Mouse (Mus musculus): ENCODE data around the gene A930017K11Rik. TPM values are rescaled to one million over a fixed set of nuclear protein-coding genes. Genes with fewer than 3 reads are reported as not detected.

Gene A930017K11Rik
- polyA plus RNA-seq (2015; fragmentation: Nextera tagmentation; extraction: Ambion mirVana), result 0.21 and 0.22 TPM in 2 replicates

GRCm38 (mm10) chr17:25951803-25952623 is at the start of gene A930017K11Rik:
Gene A930017K11Rik, minus strand, starts transcription at chr17:25952565.
- no peak within 1 kb of the TSS for H3K27ac ChIP-seq (ENCODE audit: low read length)
- peak; percentile 61 for ATAC-seq
- H3K4me2 ChIP-seq (ENCODE audit: low read depth, low read length), result peak within 1 kb of the TSS; percentile 86
- no peaks in the 10 kb centered on the region for H3K36me3 ChIP-seq (ENCODE audit: control insufficient read depth, insufficient read depth, low read length)
- H3K4me1 ChIP-seq (ENCODE audit: control insufficient read depth, insufficient read depth, low read length), result peaks cover 5% of the 10 kb centered on the region; the same call in 1 of the 2 replicates
- peak within 1 kb of the TSS; percentile 51 for H3K4me3 ChIP-seq (ENCODE audit: low read length)
- 1% methylated on average over 58 of the region's 58 CpGs for WGBS
- H3K9ac ChIP-seq (ENCODE audit: low read depth, low read length), result peak within 1 kb of the TSS; percentile 55
- H3K27me3 ChIP-seq (replicated peaks; ENCODE audit: control insufficient read depth, insufficient read depth, low read length), result peaks cover 38% of the 10 kb centered on the region
- H3K9me3 ChIP-seq (ENCODE audit: control insufficient read depth, low read length), result no peaks in the 10 kb centered on the region

GRCm38 (mm10) chr17:25998425-25998824 is 46.1 kb upstream of the A930017K11Rik start:
- WGBS, result 86% methylated on average over 11 of the region's 11 CpGs
- Histone ChIP-seq H3K4me3 (ENCODE audit: low read length) (no peak overlapping the region), H3K9me3 (ENCODE audit: control insufficient read depth, low read length) (no peaks in the 10 kb centered on the region), H3K27me3 (replicated peaks; ENCODE audit: control insufficient read depth, insufficient read depth, low read length) (no peaks in the 10 kb centered on the region), H3K4me1 (ENCODE audit: control insufficient read depth, insufficient read depth, low read length) (no peaks in the 10 kb centered on the region), H3K27ac (ENCODE audit: low read length) (no peak overlapping the region), H3K36me3 (ENCODE audit: control insufficient read depth, insufficient read depth, low read length) (no peaks in the 10 kb centered on the region), H3K9ac (ENCODE audit: low read depth, low read length) (no peak overlapping the region), H3K4me2 (ENCODE audit: low read depth, low read length) (no peak overlapping the region)
- 0 out of 2 replicates have a peak, but pooled peaks have one; percentile 12 for ATAC-seq

GRCm38 (mm10) chr17:25993489-25993888 is 41.1 kb upstream of the A930017K11Rik start:
- ATAC-seq, result no peak

GRCm38 (mm10) chr17:25992274-25992673 is 39.9 kb upstream of the A930017K11Rik start:
- Histone ChIP-seq H3K27me3 (replicated peaks; ENCODE audit: control insufficient read depth, insufficient read depth, low read length) (no peaks in the 10 kb centered on the region), H3K9me3 (ENCODE audit: control insufficient read depth, low read length) (no peaks in the 10 kb centered on the region), H3K4me3 (ENCODE audit: low read length) (no peak overlapping the region), H3K27ac (ENCODE audit: low read length) (no peak overlapping the region), H3K4me2 (ENCODE audit: low read depth, low read length) (no peak overlapping the region), H3K36me3 (ENCODE audit: control insufficient read depth, insufficient read depth, low read length) (0 out of 2 replicates have a peak, but pooled peaks cover 6% of the 10 kb centered on the region), H3K4me1 (ENCODE audit: control insufficient read depth, insufficient read depth, low read length) (peaks cover 8% of the 10 kb centered on the region; the same call in 1 of the 2 replicates), H3K9ac (ENCODE audit: low read depth, low read length) (no peak overlapping the region)
- 93% methylated on average over 4 of the region's 4 CpGs for WGBS
- no peak for ATAC-seq

More at GRCm38 (mm10) chr17:25993489-25993888, 41.1 kb upstream of the A930017K11Rik start:
- Histone ChIP-seq H3K9ac (ENCODE audit: low read depth, low read length) (no peak overlapping the region), H3K9me3 (ENCODE audit: control insufficient read depth, low read length) (no peaks in the 10 kb centered on the region), H3K36me3 (ENCODE audit: control insufficient read depth, insufficient read depth, low read length) (0 out of 2 replicates have a peak, but pooled peaks cover 6% of the 10 kb centered on the region), H3K4me2 (ENCODE audit: low read depth, low read length) (no peak overlapping the region), H3K4me3 (ENCODE audit: low read length) (no peak overlapping the region), H3K27ac (ENCODE audit: low read length) (no peak overlapping the region), H3K27me3 (replicated peaks; ENCODE audit: control insufficient read depth, insufficient read depth, low read length) (no peaks in the 10 kb centered on the region), H3K4me1 (ENCODE audit: control insufficient read depth, insufficient read depth, low read length) (peaks cover 8% of the 10 kb centered on the region; the same call in 1 of the 2 replicates)
- 86% methylated on average over 3 of the region's 3 CpGs for WGBS

GRCm38 (mm10) chr17:25990331-25990730 is 38.0 kb upstream of the A930017K11Rik start:
- H3K9me3 ChIP-seq (ENCODE audit: control insufficient read depth, low read length), result no peaks in the 10 kb centered on the region
- H3K4me1 ChIP-seq (ENCODE audit: control insufficient read depth, insufficient read depth, low read length), result peaks cover 8% of the 10 kb centered on the region; the same call in 1 of the 2 replicates
- no peaks in the 10 kb centered on the region for H3K27me3 ChIP-seq (replicated peaks; ENCODE audit: control insufficient read depth, insufficient read depth, low read length)
- peak overlapping the region; percentile 55; the same call in 1 of the 2 replicates for H3K27ac ChIP-seq (ENCODE audit: low read length)
- 0 out of 2 replicates have a peak, but pooled peaks cover 6% of the 10 kb centered on the region for H3K36me3 ChIP-seq (ENCODE audit: control insufficient read depth, insufficient read depth, low read length)
- ATAC-seq, result no peak
- H3K4me3 ChIP-seq (ENCODE audit: low read length), result no peak overlapping the region
- WGBS, result 82% methylated on average over 5 of the region's 5 CpGs
- no peak overlapping the region for H3K4me2 ChIP-seq (ENCODE audit: low read depth, low read length)
- H3K9ac ChIP-seq (ENCODE audit: low read depth, low read length), result no peak overlapping the region

- Histone ChIP-seq H3K27ac (ENCODE audit: low read length) (peak within 1 kb of the TSS; percentile 84), H3K27me3 (replicated peaks; ENCODE audit: control insufficient read depth, insufficient read depth, low read length) (no peaks in the 10 kb centered on the region), H3K9ac (ENCODE audit: low read depth, low read length) (peak within 1 kb of the TSS; percentile 84), H3K36me3 (ENCODE audit: control insufficient read depth, insufficient read depth, low read length) (0 out of 2 replicates have a peak, but pooled peaks cover 4% of the 10 kb centered on the region), H3K4me2 (ENCODE audit: low read depth, low read length) (peak within 1 kb of the TSS; percentile 87), H3K9me3 (ENCODE audit: control insufficient read depth, low read length) (no peaks in the 10 kb centered on the region), H3K4me1 (ENCODE audit: control insufficient read depth, insufficient read depth, low read length) (peaks cover 27% of the 10 kb centered on the region), H3K4me3 (ENCODE audit: low read length) (peak within 1 kb of the TSS; percentile 86)
- ATAC-seq, result peak; percentile 99
- under 1% methylated on average over 91 of the region's 91 CpGs for WGBS
Measured at GRCm38 (mm10) chr17:25985306-25986294, 33.2 kb upstream of the A930017K11Rik start, which contains the start of gene Capn15. Gene Capn15, minus strand, starts transcription at chr17:25985796.

- Histone ChIP-seq H3K9me3 (ENCODE audit: control insufficient read depth, low read length) (no peaks in the 10 kb centered on the region), H3K4me3 (ENCODE audit: low read length) (peak overlapping the region; percentile 86), H3K27ac (ENCODE audit: low read length) (peak overlapping the region; percentile 84), H3K4me1 (ENCODE audit: control insufficient read depth, insufficient read depth, low read length) (peaks cover 28% of the 10 kb centered on the region), H3K9ac (ENCODE audit: low read depth, low read length) (peak overlapping the region; percentile 84), H3K27me3 (replicated peaks; ENCODE audit: control insufficient read depth, insufficient read depth, low read length) (no peaks in the 10 kb centered on the region), H3K36me3 (ENCODE audit: control insufficient read depth, insufficient read depth, low read length) (0 out of 2 replicates have a peak, but pooled peaks cover 2% of the 10 kb centered on the region), H3K4me2 (ENCODE audit: low read depth, low read length) (peak overlapping the region; percentile 87)
- ATAC-seq, result no peak
- 9% methylated on average over 17 of the region's 17 CpGs for WGBS
Measured at GRCm38 (mm10) chr17:25984556-25985305, 32.4 kb upstream of the A930017K11Rik start.

- H3K27ac ChIP-seq (ENCODE audit: low read length), result 0 out of 2 replicates have a peak overlapping the region, but pooled peaks have one; percentile 40
- no peaks in the 10 kb centered on the region for H3K9me3 ChIP-seq (ENCODE audit: control insufficient read depth, low read length)
- 88% methylated on average over 1 of the region's 1 CpGs for WGBS
- peaks cover 30% of the 10 kb centered on the region for H3K4me1 ChIP-seq (ENCODE audit: control insufficient read depth, insufficient read depth, low read length)
- no peaks in the 10 kb centered on the region for H3K27me3 ChIP-seq (replicated peaks; ENCODE audit: control insufficient read depth, insufficient read depth, low read length)
- no peak overlapping the region for H3K9ac ChIP-seq (ENCODE audit: low read depth, low read length)
- peak overlapping the region; percentile 87 for H3K4me2 ChIP-seq (ENCODE audit: low read depth, low read length)
- peak overlapping the region; percentile 86 for H3K4me3 ChIP-seq (ENCODE audit: low read length)
- ATAC-seq, result no peak
- H3K36me3 ChIP-seq (ENCODE audit: control insufficient read depth, insufficient read depth, low read length), result 0 out of 2 replicates have a peak, but pooled peaks cover 2% of the 10 kb centered on the region
Measured at GRCm38 (mm10) chr17:25984066-25984465, 31.7 kb upstream of the A930017K11Rik start.

Measured in intestine, embryonic 16.5 days (tissue).